Mouse (Mus musculus) limb, embryonic 13.5 days (tissue): ENCODE data around the gene Cul3. TPM values are rescaled to one million over a fixed set of nuclear protein-coding genes. Genes with fewer than 3 reads are reported as not detected.

Experiments used
- ATAC-seq: fragments of 200-750 bp; cut with Nextera tagmentation; 2 replicates; pipeline ENCODE4 v1.8.0; 2017; ENCODE audit warnings: low read depth, moderate number of reproducible peaks, moderate TSS enrichment; ENCODE audit not compliant: low FRiP score
- H3K27ac ChIP-seq: fragments of 300-500 bp; sonication (generic); 2 replicates; pipeline ENCODE4 v1.5.1; 2015; ENCODE audit warnings: inconsistent platforms, mild to moderate bottlenecking, moderate library complexity
- H3K27me3 ChIP-seq: fragments of 300-500 bp; sonication (generic); 2 replicates; pipeline ENCODE4 v1.6.1; 2015; ENCODE audit warnings: mild to moderate bottlenecking, inconsistent platforms
- H3K36me3 ChIP-seq: fragments of 300-500 bp; sonication (generic); 2 replicates; pipeline ENCODE4 v1.6.1; 2015; ENCODE audit warnings: inconsistent platforms, mild to moderate bottlenecking, moderate library complexity
- H3K4me1 ChIP-seq: fragments of 300-500 bp; sonication (generic); 2 replicates; pipeline ENCODE4 v1.6.1; 2015; ENCODE audit warnings: inconsistent platforms
- H3K4me2 ChIP-seq: fragments of 300-500 bp; sonication (generic); replicated peaks from 2 replicates; pipeline ENCODE4 v1.6.1; 2015; ENCODE audit warnings: inconsistent platforms, mild to moderate bottlenecking, moderate library complexity
- H3K4me3 ChIP-seq: fragments of 300-500 bp; sonication (generic); 2 replicates; pipeline ENCODE4 v1.5.1; 2015; ENCODE audit warnings: moderate library complexity, mild to moderate bottlenecking, inconsistent platforms
- H3K9ac ChIP-seq: fragments of 300-500 bp; sonication (generic); 2 replicates; pipeline ENCODE4 v1.6.1; 2015; ENCODE audit warnings: mild to moderate bottlenecking, inconsistent platforms
- H3K9me3 ChIP-seq: fragments of 300-500 bp; sonication (generic); 2 replicates; pipeline ENCODE4 v1.6.1; 2016; ENCODE audit warnings: inconsistent platforms
- WGBS: fragments of 180-500 bp; shearing (Covaris S2); methylation state at CpG from one replicate; pipeline ENCODE4 v1.1.7; 2015; 5-methylcytosine and 5-hydroxymethylcytosine counted together
- polyA plus RNA-seq: library from polyadenylated mRNA; unstranded; fragments of >200 nt; fragmentation: Nextera tagmentation; extraction: Ambion mirVana; gene quantifications from 2 replicates; pipeline ENCODE4 v1.2.1, GENCODE M21; 2015

The Cul3 gene
- polyA plus RNA-seq, 1 experiment from 2014 or later, result 37.1 TPM

DNA sequence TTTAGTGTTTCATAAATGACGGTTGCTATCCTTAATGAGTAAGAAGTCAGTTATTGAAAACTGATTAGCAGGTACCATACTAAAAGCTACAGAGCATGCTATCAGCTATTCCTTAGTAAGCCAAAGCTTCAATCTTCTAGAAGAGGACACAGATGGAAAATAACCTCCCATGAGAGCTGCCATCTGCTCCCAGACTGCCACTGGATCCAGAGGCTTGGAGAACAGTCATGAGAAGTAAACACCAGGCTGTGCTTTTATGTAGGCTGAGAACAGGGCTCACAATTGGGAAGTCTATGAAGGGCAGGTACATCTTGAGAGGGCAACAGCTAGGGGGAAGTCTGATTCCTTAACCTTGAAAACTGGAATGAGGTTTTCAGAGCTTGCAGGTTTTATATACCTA, 79.8 kb downstream of the Cul3 start:
- Histone ChIP-seq H3K4me1 (no peaks in the 10 kb centered on the region), H3K4me3 (no peak overlapping the region), H3K9me3 (no peaks in the 10 kb centered on the region), H3K36me3 (peaks cover 9% of the 10 kb centered on the region; the same call in 1 of the 2 replicates), H3K4me2 (no peak overlapping the region), H3K27me3 (no peaks in the 10 kb centered on the region), H3K9ac (no peak overlapping the region), H3K27ac (no peak overlapping the region)
- whole genome bisulfite sequencing, result 80% methylated on average over 1 of the region's 1 CpGs
- no peak for ATAC-seq

DNA sequence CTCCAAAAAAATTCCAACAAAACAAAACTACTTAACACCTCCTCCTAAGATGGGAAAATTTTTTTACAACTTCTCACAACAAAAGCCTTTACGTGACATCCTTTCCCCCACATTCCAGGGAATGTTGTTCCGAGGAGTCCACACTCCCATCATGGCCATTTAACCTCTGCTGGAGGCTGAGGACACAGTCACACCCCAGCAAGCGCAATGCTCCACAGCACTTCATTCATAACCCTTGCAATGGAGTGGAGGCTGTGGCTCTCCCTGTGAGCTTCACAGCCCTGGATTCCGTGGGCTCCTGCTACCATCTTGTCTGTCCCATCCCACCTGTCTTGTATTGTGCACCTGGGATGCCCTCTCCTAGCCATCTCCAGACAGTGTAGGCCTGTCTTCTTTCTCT, 81.6 kb downstream of the Cul3 start:
- WGBS, result 71% methylated on average over 4 of the region's 4 CpGs
- H3K4me1 ChIP-seq, result no peaks in the 10 kb centered on the region
- H3K9me3 ChIP-seq, result no peaks in the 10 kb centered on the region
- H3K4me2 ChIP-seq, result no peak overlapping the region
- no peak for ATAC-seq
- no peaks in the 10 kb centered on the region for H3K27me3 ChIP-seq
- H3K36me3 ChIP-seq, result 0 out of 2 replicates have a peak, but pooled peaks cover 2% of the 10 kb centered on the region
- H3K9ac ChIP-seq, result no peak overlapping the region
- H3K27ac ChIP-seq, result no peak overlapping the region
- no peak overlapping the region for H3K4me3 ChIP-seq

DNA sequence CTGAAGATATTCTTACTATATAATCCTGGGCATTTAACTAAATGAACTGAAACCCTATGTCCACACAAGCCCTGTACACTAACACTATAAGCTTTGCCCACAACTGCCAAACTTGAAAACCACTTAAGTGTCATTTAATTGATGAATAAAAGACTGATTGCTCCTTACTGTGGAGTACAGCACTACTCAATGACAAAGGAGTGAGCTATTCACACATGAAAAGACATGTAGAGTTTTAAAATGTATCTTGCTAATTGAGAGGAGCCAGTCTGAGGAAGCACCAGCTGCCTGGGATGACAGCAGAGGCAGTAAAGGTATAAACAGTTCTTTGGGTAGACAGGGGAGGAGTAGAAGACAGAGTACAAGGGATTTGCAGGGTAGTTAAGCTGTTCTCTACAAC, 87.0 kb downstream of the Cul3 start:
- no peak overlapping the region for H3K27ac ChIP-seq
- no peak overlapping the region for H3K4me3 ChIP-seq
- H3K4me1 ChIP-seq, result no peaks in the 10 kb centered on the region
- H3K4me2 ChIP-seq, result no peak overlapping the region
- ATAC-seq, result no peak
- no peaks in the 10 kb centered on the region for H3K27me3 ChIP-seq
- H3K9me3 ChIP-seq, result no peaks in the 10 kb centered on the region
- H3K36me3 ChIP-seq, result no peaks in the 10 kb centered on the region
- no peak overlapping the region for H3K9ac ChIP-seq

DNA sequence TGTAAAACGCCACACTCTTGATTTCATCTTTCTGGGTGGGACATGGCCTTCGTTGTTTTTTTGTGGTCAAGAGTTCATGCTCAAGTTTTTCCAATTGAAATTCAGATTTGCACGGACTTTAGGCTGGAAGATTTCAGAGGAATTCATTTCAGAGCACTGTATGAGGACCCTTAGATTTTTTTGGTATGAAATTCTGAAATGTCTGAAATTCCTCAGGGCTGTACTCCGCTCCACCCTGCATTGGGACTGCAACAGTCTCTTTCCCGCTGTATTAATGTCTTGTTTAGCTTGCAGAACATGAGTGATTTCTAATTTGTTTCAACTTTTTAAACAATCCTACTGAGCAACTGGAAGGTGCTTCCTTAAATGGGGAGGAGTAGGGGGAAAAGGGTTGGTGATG, 90.0 kb downstream of the Cul3 start:
- 81% methylated on average over 5 of the region's 5 CpGs for WGBS
- H3K9ac ChIP-seq, result no peak overlapping the region
- H3K27me3 ChIP-seq, result no peaks in the 10 kb centered on the region
- no peaks in the 10 kb centered on the region for H3K9me3 ChIP-seq
- H3K36me3 ChIP-seq, result no peaks in the 10 kb centered on the region
- H3K27ac ChIP-seq, result no peak overlapping the region
- no peak overlapping the region for H3K4me3 ChIP-seq
- H3K4me2 ChIP-seq, result no peak overlapping the region
- H3K4me1 ChIP-seq, result no peaks in the 10 kb centered on the region
- no peak for ATAC-seq

DNA sequence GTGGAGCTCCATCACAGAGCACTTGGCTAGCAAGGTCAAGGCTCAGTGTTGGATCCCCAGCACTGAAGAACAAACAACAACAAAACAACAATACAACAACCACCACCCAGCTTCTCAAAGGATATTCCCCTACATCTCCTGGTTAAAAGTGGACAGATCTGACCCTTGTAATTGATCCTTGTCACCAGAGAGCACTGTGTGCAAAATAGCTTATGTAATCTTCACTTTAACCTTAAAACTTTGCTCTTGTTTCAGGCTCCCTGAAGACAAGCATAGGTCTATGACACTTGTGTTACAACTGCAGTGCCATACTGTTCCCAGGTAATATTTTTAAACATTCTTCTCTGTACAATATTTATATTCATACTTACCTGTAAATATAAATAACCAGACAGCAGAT, 93.1 kb downstream of the Cul3 start:
- ATAC-seq, result no peak
- H3K36me3 ChIP-seq, result no peaks in the 10 kb centered on the region
- no peak overlapping the region for H3K27ac ChIP-seq
- no peak overlapping the region for H3K4me2 ChIP-seq
- no peaks in the 10 kb centered on the region for H3K27me3 ChIP-seq
- no peaks in the 10 kb centered on the region for H3K9me3 ChIP-seq
- no peak overlapping the region for H3K4me3 ChIP-seq
- no peak overlapping the region for H3K9ac ChIP-seq
- no peaks in the 10 kb centered on the region for H3K4me1 ChIP-seq

DNA sequence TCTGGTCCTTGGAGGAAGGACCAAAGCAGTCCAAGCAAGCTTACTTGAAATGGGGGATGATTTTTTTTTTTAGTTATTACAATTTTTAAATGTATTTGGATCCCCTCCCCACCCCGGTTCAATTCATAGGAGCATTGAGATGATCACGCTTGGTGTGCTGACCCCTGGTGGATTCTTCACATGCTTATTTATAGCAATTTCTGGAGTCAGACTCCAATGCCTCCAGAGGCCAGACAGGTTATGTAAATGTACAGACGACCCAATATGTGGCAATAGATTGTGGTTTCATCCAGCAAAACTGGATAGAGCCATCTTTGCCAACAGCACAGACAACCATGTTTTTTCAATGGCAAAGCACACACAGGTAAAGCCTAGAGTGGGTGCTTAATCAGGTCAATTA, 96.2 kb downstream of the Cul3 start:
- Histone ChIP-seq H3K36me3 (no peaks in the 10 kb centered on the region), H3K9ac (no peak overlapping the region), H3K4me2 (no peak overlapping the region), H3K27ac (no peak overlapping the region), H3K4me1 (no peaks in the 10 kb centered on the region), H3K4me3 (no peak overlapping the region), H3K9me3 (no peaks in the 10 kb centered on the region), H3K27me3 (no peaks in the 10 kb centered on the region)
- 69% methylated on average over 3 of the region's 3 CpGs for WGBS
- ATAC-seq, result no peak

DNA sequence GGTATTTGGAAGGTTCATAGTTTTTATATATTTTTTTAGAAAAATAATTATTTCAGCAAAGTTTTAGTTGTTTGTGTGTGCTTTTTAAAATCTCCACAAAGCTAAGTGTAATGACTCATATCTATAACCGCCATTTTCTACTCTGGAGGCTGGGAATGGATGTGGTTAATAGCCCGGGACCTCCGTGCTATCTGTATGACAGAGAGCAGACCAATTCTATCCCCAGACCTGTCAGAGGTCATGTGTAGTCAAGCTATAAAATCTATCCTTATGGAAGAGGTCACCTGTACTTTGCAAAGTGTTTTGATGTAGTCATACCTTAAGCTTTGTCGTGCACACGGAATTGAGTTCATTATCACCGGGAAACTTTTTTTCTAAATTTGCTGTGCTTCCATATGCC, 98.7 kb downstream of the Cul3 start:
- no peaks in the 10 kb centered on the region for H3K36me3 ChIP-seq
- no peaks in the 10 kb centered on the region for H3K4me1 ChIP-seq
- no peak overlapping the region for H3K27ac ChIP-seq
- no peak overlapping the region for H3K9ac ChIP-seq
- 94% methylated on average over 6 of the region's 6 CpGs for WGBS
- H3K4me3 ChIP-seq, result no peak overlapping the region
- no peak overlapping the region for H3K4me2 ChIP-seq
- H3K9me3 ChIP-seq, result no peaks in the 10 kb centered on the region
- no peaks in the 10 kb centered on the region for H3K27me3 ChIP-seq
- no peak for ATAC-seq

DNA sequence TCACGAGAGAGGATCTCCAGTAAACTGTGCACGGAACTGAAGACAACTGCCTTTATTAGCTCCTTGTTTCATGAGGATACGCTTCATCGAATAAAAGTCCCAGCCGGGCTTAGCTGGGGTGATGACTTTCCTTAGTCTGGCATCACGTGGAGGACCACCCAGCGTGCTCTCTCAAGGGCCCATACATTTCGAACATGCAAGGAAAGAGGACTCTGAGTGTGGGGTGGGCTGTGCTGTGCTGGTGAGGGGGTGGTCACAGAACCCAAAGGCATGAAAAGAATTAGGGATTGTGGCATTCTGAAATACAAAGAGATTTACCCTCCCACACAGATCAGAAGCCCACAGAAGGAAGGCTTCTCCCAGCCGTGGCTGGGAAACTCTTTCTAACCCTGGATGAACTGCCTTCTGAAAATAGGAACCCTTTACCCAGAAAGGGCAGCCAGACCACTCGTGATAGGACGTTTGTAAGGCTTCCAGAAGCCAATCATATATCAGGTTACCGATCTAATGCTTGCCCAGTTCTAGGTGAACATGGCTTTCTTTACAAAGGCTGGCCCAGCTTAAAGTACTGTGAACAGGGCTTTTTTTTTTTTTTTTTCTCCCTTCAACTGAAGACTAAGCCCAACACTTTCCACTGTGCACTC, 100.1 kb downstream of the Cul3 start:
- Histone ChIP-seq H3K4me1 (no peaks in the 10 kb centered on the region), H3K4me3 (no peak overlapping the region), H3K36me3 (no peaks in the 10 kb centered on the region), H3K27ac (no peak overlapping the region), H3K9ac (no peak overlapping the region), H3K27me3 (no peaks in the 10 kb centered on the region), H3K9me3 (no peaks in the 10 kb centered on the region), H3K4me2 (no peak overlapping the region)
- 46% methylated on average over 12 of the region's 12 CpGs for WGBS
- peak; percentile 72 for ATAC-seq

DNA sequence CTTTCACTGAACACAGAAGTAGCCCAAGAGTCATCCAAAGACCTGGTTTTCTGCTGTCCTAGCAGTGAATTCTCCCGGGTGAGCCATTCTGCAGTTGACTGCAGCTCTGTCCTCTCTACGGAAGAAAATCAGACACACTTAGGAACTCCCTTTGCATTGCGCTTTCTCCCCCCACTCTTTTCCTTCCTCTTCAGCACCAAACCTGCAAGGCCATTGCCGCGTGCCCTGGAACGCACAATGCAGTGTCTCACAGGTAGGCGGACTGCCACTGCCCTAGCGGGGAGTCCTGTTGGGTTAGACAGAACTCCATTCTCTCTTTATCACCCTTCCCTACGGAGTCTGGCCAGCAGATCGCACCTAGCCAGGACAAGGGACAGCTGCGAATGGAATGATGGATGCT, 100.8 kb downstream of the Cul3 start:
- no peaks in the 10 kb centered on the region for H3K36me3 ChIP-seq
- ATAC-seq, result no peak
- no peak overlapping the region for H3K27ac ChIP-seq
- no peaks in the 10 kb centered on the region for H3K9me3 ChIP-seq
- WGBS, result 84% methylated on average over 11 of the region's 11 CpGs
- no peaks in the 10 kb centered on the region for H3K27me3 ChIP-seq
- H3K9ac ChIP-seq, result no peak overlapping the region
- H3K4me1 ChIP-seq, result no peaks in the 10 kb centered on the region
- H3K4me3 ChIP-seq, result no peak overlapping the region
- no peak overlapping the region for H3K4me2 ChIP-seq

DNA sequence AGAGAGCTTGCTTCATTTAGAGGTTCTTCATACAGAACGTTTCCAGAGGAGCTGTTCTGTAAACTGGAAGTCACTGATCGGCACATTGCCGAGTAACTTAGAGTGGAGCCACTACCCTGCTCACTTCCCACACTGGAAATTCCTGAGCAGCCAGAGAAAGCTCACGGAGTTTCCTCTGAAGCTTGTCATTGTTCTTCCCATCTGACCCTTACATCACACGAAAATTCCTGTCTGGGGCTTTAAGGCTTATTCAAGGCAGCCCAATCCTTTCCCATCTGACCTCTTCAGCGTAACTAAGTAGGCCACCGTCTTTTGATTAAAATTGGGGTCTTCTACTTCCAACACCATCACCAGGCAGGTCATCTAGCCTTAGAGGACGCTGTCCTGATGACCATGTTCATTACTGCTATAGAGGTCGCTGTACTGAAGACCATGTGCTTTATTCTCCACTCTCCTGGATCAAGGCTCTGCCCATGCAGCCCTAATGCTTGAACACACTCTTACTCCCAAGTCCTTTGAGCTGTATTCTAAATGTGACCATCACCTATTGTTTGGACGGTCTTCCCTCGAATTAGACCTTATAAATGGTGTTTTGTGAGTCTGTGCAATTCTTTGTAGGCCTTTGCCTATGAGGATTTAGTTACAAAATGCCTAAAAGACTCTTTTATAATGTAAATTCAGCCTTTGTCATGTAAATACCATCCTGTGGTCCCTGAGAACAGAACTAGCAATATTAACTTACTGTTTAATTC, 103.2 kb downstream of the Cul3 start:
- Histone ChIP-seq H3K4me2 (no peak overlapping the region), H3K9me3 (no peaks in the 10 kb centered on the region), H3K27me3 (no peaks in the 10 kb centered on the region), H3K27ac (no peak overlapping the region), H3K4me3 (no peak overlapping the region), H3K36me3 (no peaks in the 10 kb centered on the region), H3K4me1 (no peaks in the 10 kb centered on the region), H3K9ac (no peak overlapping the region)
- WGBS, result 72% methylated on average over 11 of the region's 11 CpGs
- ATAC-seq, result no peak

DNA sequence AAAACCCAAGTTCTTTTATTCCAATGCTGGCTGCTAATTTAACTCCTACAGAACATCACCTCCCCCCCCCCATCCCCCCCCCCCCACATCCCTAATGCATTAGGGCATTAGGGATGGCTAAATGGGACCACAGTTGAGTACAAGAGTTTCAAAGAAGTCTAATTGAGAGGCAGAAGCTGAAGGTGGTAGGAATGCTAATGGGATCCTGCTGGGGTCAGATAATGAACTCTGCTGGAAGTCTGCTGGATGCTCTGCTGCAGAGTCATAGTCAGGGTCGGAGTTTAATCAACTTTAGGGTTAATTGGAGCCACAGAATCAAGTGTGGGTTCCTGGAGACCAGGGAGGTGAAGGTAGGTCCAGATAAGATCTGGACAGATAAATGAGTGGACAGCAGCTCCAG, 104.2 kb downstream of the Cul3 start:
- 17% methylated on average over 1 of the region's 1 CpGs for WGBS
- H3K9ac ChIP-seq, result no peak overlapping the region
- H3K27ac ChIP-seq, result no peak overlapping the region
- H3K9me3 ChIP-seq, result no peaks in the 10 kb centered on the region
- H3K27me3 ChIP-seq, result no peaks in the 10 kb centered on the region
- H3K4me2 ChIP-seq, result no peak overlapping the region
- H3K4me3 ChIP-seq, result no peak overlapping the region
- ATAC-seq, result no peak
- no peaks in the 10 kb centered on the region for H3K4me1 ChIP-seq
- H3K36me3 ChIP-seq, result no peaks in the 10 kb centered on the region

DNA sequence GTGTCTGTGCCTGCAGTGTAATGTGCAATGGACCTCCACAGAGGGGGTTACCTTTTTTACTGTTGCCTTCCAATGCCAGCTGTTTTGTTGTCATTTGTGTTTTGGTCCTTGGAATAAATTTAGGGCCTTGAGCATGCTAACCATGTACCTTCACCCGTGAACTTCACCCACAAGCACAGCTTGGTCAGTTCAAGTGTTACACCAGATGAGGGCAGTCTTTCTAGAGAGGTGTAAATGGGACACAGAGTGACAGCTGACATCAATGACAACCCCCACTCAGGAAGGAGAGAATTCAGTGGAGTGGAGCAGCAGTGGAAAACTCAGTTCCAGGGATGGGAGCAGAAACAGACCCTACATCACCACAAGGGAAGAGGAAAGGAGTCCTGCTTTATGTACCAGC, 109.7 kb downstream of the Cul3 start:
- 61% methylated on average over 1 of the region's 1 CpGs for WGBS
- H3K36me3 ChIP-seq, result no peaks in the 10 kb centered on the region
- H3K4me1 ChIP-seq, result no peaks in the 10 kb centered on the region
- no peak overlapping the region for H3K4me3 ChIP-seq
- H3K27me3 ChIP-seq, result no peaks in the 10 kb centered on the region
- ATAC-seq, result no peak
- no peak overlapping the region for H3K27ac ChIP-seq
- H3K9me3 ChIP-seq, result no peaks in the 10 kb centered on the region
- no peak overlapping the region for H3K9ac ChIP-seq
- H3K4me2 ChIP-seq, result no peak overlapping the region

DNA sequence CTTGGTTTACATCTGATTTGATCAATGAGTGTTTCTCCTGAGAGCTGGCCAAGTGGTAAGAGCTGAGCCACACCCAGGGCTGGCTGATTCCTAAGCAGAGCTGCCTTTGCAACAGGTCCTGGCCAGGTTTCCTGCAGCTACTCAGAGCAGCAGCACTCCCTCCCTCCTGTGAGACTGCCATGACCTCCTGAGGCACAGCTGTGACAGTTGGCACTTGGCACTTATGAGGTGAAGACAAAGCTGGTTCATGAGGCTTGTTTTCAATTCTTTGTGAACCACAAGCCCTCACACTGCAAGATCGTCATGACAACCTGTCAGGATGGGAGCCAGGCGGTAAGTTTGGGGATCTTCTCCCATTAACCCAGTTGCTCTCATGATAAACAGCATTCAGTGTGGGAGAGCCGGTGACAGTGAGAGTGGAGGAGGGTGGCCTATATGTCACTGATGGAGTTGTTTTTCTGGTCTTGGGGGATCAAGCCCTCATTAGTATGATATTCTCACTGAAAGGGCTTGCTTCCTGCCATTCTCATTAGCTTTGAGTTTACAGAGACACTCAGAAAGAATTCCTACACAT, 115.4 kb downstream of the Cul3 start:
- no peak for ATAC-seq
- 35% methylated on average over 3 of the region's 3 CpGs for WGBS

More for the DNA sequence above, 115.4 kb downstream of the Cul3 start:
- H3K4me3 ChIP-seq, result no peak overlapping the region
- no peaks in the 10 kb centered on the region for H3K9me3 ChIP-seq
- H3K4me1 ChIP-seq, result peaks cover 21% of the 10 kb centered on the region
- no peak overlapping the region for H3K27ac ChIP-seq
- no peak overlapping the region for H3K9ac ChIP-seq
- H3K27me3 ChIP-seq, result no peaks in the 10 kb centered on the region
- no peak overlapping the region for H3K4me2 ChIP-seq
- no peaks in the 10 kb centered on the region for H3K36me3 ChIP-seq
